Mouse (Mus musculus) CH12.LX (cell line): Measurements from ENCODE around the gene Uhrf1bp1. TPM values are rescaled to one million over a fixed set of nuclear protein-coding genes. Genes with fewer than 3 reads are reported as not detected.
A peak's percentile ranks its signal among the peaks of the same experiment; 100 is the strongest.

Source experiments
- DNase-seq: peaks from one replicate; pipeline ENCODE4 v3.0.0-alpha.2; 2013; ENCODE audit errors: extremely low read depth
- H3K27ac ChIP-seq: 2 replicates; pipeline ENCODE4 v1.5.1; 2012; ENCODE audit warnings: low read depth, mild to moderate bottlenecking, control low read depth, moderate library complexity; ENCODE audit not compliant: insufficient read depth
- H3K27me3 ChIP-seq: replicated peaks from 2 replicates; pipeline ENCODE3; 2012; ENCODE audit warnings: inconsistent platforms
- H3K36me3 ChIP-seq, 2 experiments: replicated peaks in 1 of 2; 2 replicates each; pipeline versions ENCODE3 to v1.6.1; 2012; ENCODE audit warnings: inconsistent platforms in 1 of 2, low read length in 1 of 2, mild to moderate bottlenecking in 1 of 2, mixed read lengths in 1 of 2, moderate library complexity in 1 of 2; ENCODE audit not compliant: control insufficient read depth in 1 of 2, insufficient read depth in 1 of 2
- H3K4me1 ChIP-seq, 2 experiments: 2 replicates each; pipeline ENCODE4 v1.6.1; 2012; ENCODE audit warnings: inconsistent platforms in 1 of 2, moderate library complexity in 1 of 2; ENCODE audit not compliant: insufficient read depth in 2 of 2, control insufficient read depth in 1 of 2
- H3K4me2 ChIP-seq: 2 replicates; pipeline ENCODE4 v1.6.1; 2012; ENCODE audit warnings: low read depth, mild to moderate bottlenecking, control low read depth; ENCODE audit not compliant: poor library complexity, insufficient read depth, severe bottlenecking
- H3K4me3 ChIP-seq, 3 experiments: fragments of 150-350 bp in 1 of 3; sonication (generic) in 1 of 3; replicated peaks in 1 of 3; 2 replicates each; pipeline versions ENCODE3 to v1.5.1; 2011 to 2012; ENCODE audit warnings: low read depth in 2 of 3, low read length in 2 of 3, mild to moderate bottlenecking in 2 of 3, moderate library complexity in 2 of 3, control low read depth in 1 of 3, improper control_type of control experiment in 1 of 3, inconsistent platforms in 1 of 3, mixed read lengths in 1 of 3; ENCODE audit not compliant: poor library complexity in 1 of 3
- H3K79me2 ChIP-seq: replicated peaks from 2 replicates; pipeline ENCODE4 v1.6.1; 2012; ENCODE audit warnings: mild to moderate bottlenecking, moderate library complexity; ENCODE audit not compliant: control insufficient read depth, poor library complexity, insufficient read depth, severe bottlenecking; ENCODE audit errors: extremely low read depth
- H3K9ac ChIP-seq: 2 replicates; pipeline ENCODE4 v1.6.1; 2012; ENCODE audit warnings: low read depth, mild to moderate bottlenecking, control low read depth, moderate library complexity; ENCODE audit not compliant: insufficient read depth
- H3K9me3 ChIP-seq: replicated peaks from 2 replicates; pipeline ENCODE3; 2012; ENCODE audit warnings: low read length, inconsistent platforms, mixed read lengths
- ELF1 ChIP-seq: IDR thresholded peaks from 2 replicates; pipeline ENCODE4 v1.6.1; 2014; ENCODE audit warnings: low read depth, mild to moderate bottlenecking, inconsistent platforms, low read length, improper control_type of control experiment
- EP300 ChIP-seq: IDR thresholded peaks from 2 replicates; pipeline ENCODE4 v1.6.1; 2011; ENCODE audit warnings: low read length, improper control_type of control experiment
- ETS1 ChIP-seq: conservative IDR thresholded peaks from 2 replicates; pipeline ENCODE4 v1.6.1; 2012; ENCODE audit warnings: low read depth, mild to moderate bottlenecking, inconsistent platforms, low read length, improper control_type of control experiment, moderate library complexity
- IRF4 ChIP-seq: IDR thresholded peaks from 2 replicates; pipeline ENCODE4 v1.6.1; 2014; ENCODE audit warnings: low read depth, mild to moderate bottlenecking, inconsistent platforms, low read length, improper control_type of control experiment
- MXI1 ChIP-seq: IDR thresholded peaks from 2 replicates; pipeline ENCODE4 v1.6.1; 2011; ENCODE audit warnings: mild to moderate bottlenecking, low read depth, low read length, improper control_type of control experiment
- MYC ChIP-seq: IDR thresholded peaks from 2 replicates; pipeline ENCODE4 v1.6.1; 2011; ENCODE audit warnings: low read depth, mild to moderate bottlenecking, improper control_type of control experiment, low read length
- NRF1 ChIP-seq: IDR thresholded peaks from 2 replicates; pipeline ENCODE4 v1.6.1; 2014; ENCODE audit warnings: low read depth, mild to moderate bottlenecking, inconsistent platforms, low read length, improper control_type of control experiment, moderate library complexity
- POLR2A ChIP-seq: IDR thresholded peaks from 2 replicates; pipeline ENCODE4 v1.6.1; 2011; ENCODE audit warnings: low read depth, mild to moderate bottlenecking, improper control_type of control experiment, low read length
- SIN3A ChIP-seq: IDR thresholded peaks from 2 replicates; pipeline ENCODE4 v1.6.1; 2012; ENCODE audit warnings: low read length, improper control_type of control experiment, inconsistent platforms
- SMC3 ChIP-seq: IDR thresholded peaks from 2 replicates; pipeline ENCODE4 v1.6.1; 2011; ENCODE audit warnings: low read depth, low read length, improper control_type of control experiment
- TCF12 ChIP-seq: IDR thresholded peaks from 2 replicates; pipeline ENCODE4 v1.6.1; 2014; ENCODE audit warnings: low read depth, mild to moderate bottlenecking, inconsistent platforms, low read length, improper control_type of control experiment
- USF1 ChIP-seq: IDR thresholded peaks from 2 replicates; pipeline ENCODE4 v1.6.1; 2014; ENCODE audit warnings: low read depth, mild to moderate bottlenecking, inconsistent platforms, low read length, improper control_type of control experiment
- USF2 ChIP-seq: conservative IDR thresholded peaks from 2 replicates; pipeline ENCODE4 v1.6.1; 2011; ENCODE audit warnings: low read depth, low read length, improper control_type of control experiment
- ZC3H11A ChIP-seq: IDR thresholded peaks from 2 replicates; pipeline ENCODE4 v1.6.1; 2012; ENCODE audit warnings: low read depth, mild to moderate bottlenecking, inconsistent platforms, low read length, improper control_type of control experiment
- ZKSCAN1 ChIP-seq: IDR thresholded peaks from 2 replicates; pipeline ENCODE4 v1.6.1; 2012; ENCODE audit warnings: low read depth, inconsistent platforms, low read length, improper control_type of control experiment, borderline replicate concordance
- ZMIZ1 ChIP-seq: IDR thresholded peaks from 2 replicates; pipeline ENCODE4 v1.6.1; 2012; ENCODE audit warnings: low read depth, mild to moderate bottlenecking, inconsistent platforms, low read length, improper control_type of control experiment
- ZNF384 ChIP-seq: IDR thresholded peaks from 2 replicates; pipeline ENCODE4 v1.6.1; 2012; ENCODE audit warnings: low read depth, low read length, improper control_type of control experiment, inconsistent platforms
- dilution Hi-C: fragments of 300-500 bp; cut with MboI; formaldehyde crosslinking; loops from 2 replicates; pipeline ENCODE4 v1.14.3; 2020; ENCODE audit warnings: low sequenced_read_pairs; ENCODE audit not compliant: extremely low pct_unique_long_range_greater_than_20kb, extremely low pct_ligation_motif_present
- in situ Hi-C: fragments of 300-500 bp; cut with MboI; formaldehyde crosslinking; loops from 3 replicates; pipeline ENCODE4 v1.14.3; 2019; ENCODE audit warnings: low sequenced_read_pairs, low pct_ligation_motif_present, low pct_unique_long_range_greater_than_20kb, mixed read lengths
- polyA plus RNA-seq: library from polyadenylated mRNA; unstranded; fragments of >175 nt; gene quantifications from 2 replicates; pipeline ENCODE4 v1.2.1, GENCODE M21; 2012; ENCODE audit warnings: low read depth; ENCODE audit not compliant: insufficient read length
- total RNA-seq, 2 experiments: library from RNA; depleted of rRNA; stranded (reverse); fragments of 300-350 nt in 1 of 2; fragments of >200 nt in 1 of 2; gene quantifications; 2 replicates each; pipeline ENCODE4 v1.2.3; 2012 to 2014

Uhrf1bp1 gene
- total and polyA plus RNA-seq, 3 experiments = 6.0 to 13.6 (median 13.1) TPM

- Histone ChIP-seq H3K27me3 (no peaks in the 10 kb centered on the region), H3K27ac (no peak overlapping the region; the same call in 1 of the 2 replicates), H3K4me3 (peak overlapping the region; percentile 81 to 99 (median 90)), H3K4me2 (peak overlapping the region; percentile 57), H3K79me2 (0 out of 2 replicates have a peak, but pooled peaks cover 12% of the 10 kb centered on the region), H3K4me1 (peaks cover 5 to 26% of the 10 kb centered on the region in 2 experiments), H3K9me3 (no peaks in the 10 kb centered on the region), H3K36me3 (peaks cover 13 to 40% of the 10 kb centered on the region in 2 experiments), H3K9ac (peak overlapping the region; percentile 82)
- in situ Hi-C loops = no loop called here
- peak; percentile 41 for DNase-seq
- TF ChIP-seq IRF4 (no peak), SIN3A (0 out of 2 replicates have a peak, but pooled peaks have one; percentile 48), MXI1 (peak; percentile 28; the same call in 1 of the 2 replicates), USF2 (no peak), POLR2A (no peak), ZMIZ1 (0 out of 2 replicates have a peak, but pooled peaks have one; percentile 14)
- dilution Hi-C loops = no loop called here
Observed at GRCm38 (mm10) chr17:27856798-27857648, 782 bp downstream of the Uhrf1bp1 start.

- H3K79me2 ChIP-seq = 0 out of 2 replicates have a peak, but pooled peaks cover 12% of the 10 kb centered on the region
- H3K27ac ChIP-seq = no peak overlapping the region
- dilution Hi-C loops (no loop called here), in situ Hi-C loops (no loop called here)
- H3K9me3 ChIP-seq = no peaks in the 10 kb centered on the region
- H3K27me3 ChIP-seq = no peaks in the 10 kb centered on the region
- peak overlapping the region; percentile 81 to 99 (median 90) for H3K4me3 ChIP-seq
- DNase-seq = peak; percentile 9
- H3K4me1 ChIP-seq = peaks cover 5 to 26% of the 10 kb centered on the region in 2 experiments
- no peak for TF ChIP-seq ZC3H11A
- no peak for TF ChIP-seq SMC3
- no peak for TF ChIP-seq NRF1
- no peak for TF ChIP-seq ELF1
- no peak for TF ChIP-seq ETS1
- no peak for TF ChIP-seq IRF4
- no peak for TF ChIP-seq EP300
- TF ChIP-seq USF1 = no peak
- TF ChIP-seq ZKSCAN1 = no peak
- TF ChIP-seq ZNF384 = no peak
- TF ChIP-seq TCF12 = no peak
- no peak for TF ChIP-seq MYC
- TF ChIP-seq SIN3A = no peak; the same call in 1 of the 2 replicates
- H3K4me2 ChIP-seq = peak overlapping the region; percentile 57
- H3K9ac ChIP-seq = peak overlapping the region; percentile 82
- peaks cover 8 to 34% of the 10 kb centered on the region in 2 experiments for H3K36me3 ChIP-seq
Observed at GRCm38 (mm10) chr17:27857649-27858475, 1.6 kb downstream of the Uhrf1bp1 start.
